Mouse (Mus musculus) intestine, embryonic 14.5 days (tissue): ENCODE data around the gene Nhp2. TPM values are rescaled to one million over a fixed set of nuclear protein-coding genes. Genes with fewer than 3 reads are reported as not detected.

Source experiments
- ATAC-seq: fragments of 200-750 bp; cut with Nextera tagmentation; replicated peaks from 2 replicates; pipeline ENCODE4 v1.8.0; 2017; ENCODE audit warnings: low read depth, moderate number of reproducible peaks, moderate TSS enrichment, moderate library complexity; ENCODE audit not compliant: low FRiP score, low TSS enrichment
- DNase-seq: peaks from one replicate; pipeline ENCODE4 v3.0.0-alpha.2; 2018; ENCODE audit warnings: low spot score
- H3K27ac ChIP-seq: fragments of 300-500 bp; sonication (generic); 2 replicates; pipeline ENCODE4 v1.5.1; 2014; ENCODE audit warnings: low read depth, mild to moderate bottlenecking, control low read depth
- H3K27me3 ChIP-seq: fragments of 300-500 bp; sonication (generic); replicated peaks from 2 replicates; pipeline ENCODE4 v1.6.1; 2014; ENCODE audit warnings: low read length, control low read depth; ENCODE audit not compliant: control insufficient read depth, insufficient read depth
- H3K36me3 ChIP-seq: fragments of 300-500 bp; sonication (generic); 2 replicates; pipeline ENCODE4 v1.6.1; 2014; ENCODE audit warnings: low read length, control low read depth; ENCODE audit not compliant: control insufficient read depth, insufficient read depth
- H3K4me1 ChIP-seq: fragments of 300-500 bp; sonication (generic); replicated peaks from 2 replicates; pipeline ENCODE4 v1.6.1; 2014; ENCODE audit warnings: low read length, control low read depth, mixed read lengths; ENCODE audit not compliant: control insufficient read depth, insufficient read depth
- H3K4me2 ChIP-seq: fragments of 300-500 bp; sonication (generic); 2 replicates; pipeline ENCODE4 v1.6.1; 2014; ENCODE audit warnings: low read length
- H3K4me3 ChIP-seq: fragments of 300-500 bp; sonication (generic); 2 replicates; pipeline ENCODE4 v1.5.1; 2014; ENCODE audit warnings: low read depth, low read length, control low read depth, mixed read lengths
- H3K9ac ChIP-seq: fragments of 300-500 bp; sonication (generic); 2 replicates; pipeline ENCODE4 v1.6.1; 2014; ENCODE audit warnings: mild to moderate bottlenecking, low read length
- H3K9me3 ChIP-seq: fragments of 300-500 bp; sonication (generic); 2 replicates; pipeline ENCODE4 v1.6.1; 2016; ENCODE audit warnings: low read length, control low read depth; ENCODE audit not compliant: control insufficient read depth
- WGBS: fragments of 180-500 bp; shearing (Covaris S2); extraction: QIAGEN DNeasy Blood & Tissue Kit; methylation state at CpG from one replicate; pipeline ENCODE4 v1.1.7; 2014; 5-methylcytosine and 5-hydroxymethylcytosine counted together
- polyA plus RNA-seq: library from polyadenylated mRNA; unstranded; fragments of >200 nt; fragmentation: Nextera tagmentation; extraction: Ambion mirVana; gene quantifications from 2 replicates; pipeline ENCODE4 v1.2.1, GENCODE M21; 2014

Gene Nhp2
- polyA plus RNA-seq, 1 experiment from 2014 or later, result 226 TPM

DNA sequence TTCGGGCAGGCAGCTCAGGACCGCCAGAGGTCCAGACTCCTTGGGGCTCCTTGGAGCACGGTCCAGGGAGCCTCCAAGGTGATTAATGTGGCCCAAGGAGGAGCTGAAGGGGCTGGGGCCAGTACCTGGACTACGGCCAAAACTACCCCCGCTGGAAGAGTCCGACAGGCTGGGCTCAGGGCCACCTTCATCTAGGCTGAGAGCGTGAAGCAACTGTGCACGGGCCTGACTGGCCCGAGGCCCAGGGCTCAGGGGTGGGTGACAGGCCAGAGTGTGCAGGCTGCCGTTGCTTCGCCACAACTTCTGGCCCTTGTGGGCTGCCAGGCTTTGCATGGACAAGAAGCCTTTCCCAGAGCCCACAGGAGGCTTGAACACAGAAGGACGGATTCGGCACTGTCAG lies 25.8 kb downstream of the Nhp2 start:
- H3K4me1 ChIP-seq, result peaks cover 19% of the 10 kb centered on the region; the same call in 1 of the 2 replicates
- no peaks in the 10 kb centered on the region for H3K9me3 ChIP-seq
- no peak overlapping the region for H3K9ac ChIP-seq
- H3K27me3 ChIP-seq, result no peaks in the 10 kb centered on the region
- no peak overlapping the region for H3K4me3 ChIP-seq
- peaks cover 27% of the 10 kb centered on the region; the same call in 1 of the 2 replicates for H3K36me3 ChIP-seq
- no peak overlapping the region for H3K27ac ChIP-seq
- no peak overlapping the region for H3K4me2 ChIP-seq
- WGBS, result 79% methylated on average over 13 of the region's 13 CpGs
- no peak for DNase-seq
- no peak for ATAC-seq

DNA sequence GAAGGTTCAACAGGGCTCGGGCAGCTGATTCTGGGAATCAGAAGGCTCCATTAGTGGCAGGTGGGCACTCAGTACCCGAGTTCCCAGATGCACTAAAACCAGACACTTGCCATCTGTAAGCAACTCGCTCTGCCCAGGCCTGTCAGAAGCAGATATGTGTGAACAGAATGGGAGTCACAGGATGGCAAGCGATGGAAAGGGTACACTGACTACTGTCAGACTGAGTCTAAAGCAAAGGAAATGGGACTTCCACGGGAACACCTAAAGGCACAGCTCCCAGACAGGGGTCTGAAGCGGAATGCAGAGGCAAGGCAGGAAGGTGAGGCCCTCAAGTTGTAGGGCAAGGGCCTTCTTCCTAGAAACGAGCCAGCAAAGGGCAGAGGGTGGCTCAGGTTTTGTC lies 26.7 kb downstream of the Nhp2 start:
- peaks cover 27% of the 10 kb centered on the region; the same call in 1 of the 2 replicates for H3K36me3 ChIP-seq
- H3K4me3 ChIP-seq, result no peak overlapping the region
- no peak overlapping the region for H3K4me2 ChIP-seq
- no peaks in the 10 kb centered on the region for H3K9me3 ChIP-seq
- H3K27me3 ChIP-seq, result no peaks in the 10 kb centered on the region
- 76% methylated on average over 7 of the region's 7 CpGs for WGBS
- no peak for DNase-seq
- H3K27ac ChIP-seq, result no peak overlapping the region
- no peak for ATAC-seq
- no peak overlapping the region for H3K9ac ChIP-seq
- H3K4me1 ChIP-seq, result peaks cover 19% of the 10 kb centered on the region; the same call in 1 of the 2 replicates

DNA sequence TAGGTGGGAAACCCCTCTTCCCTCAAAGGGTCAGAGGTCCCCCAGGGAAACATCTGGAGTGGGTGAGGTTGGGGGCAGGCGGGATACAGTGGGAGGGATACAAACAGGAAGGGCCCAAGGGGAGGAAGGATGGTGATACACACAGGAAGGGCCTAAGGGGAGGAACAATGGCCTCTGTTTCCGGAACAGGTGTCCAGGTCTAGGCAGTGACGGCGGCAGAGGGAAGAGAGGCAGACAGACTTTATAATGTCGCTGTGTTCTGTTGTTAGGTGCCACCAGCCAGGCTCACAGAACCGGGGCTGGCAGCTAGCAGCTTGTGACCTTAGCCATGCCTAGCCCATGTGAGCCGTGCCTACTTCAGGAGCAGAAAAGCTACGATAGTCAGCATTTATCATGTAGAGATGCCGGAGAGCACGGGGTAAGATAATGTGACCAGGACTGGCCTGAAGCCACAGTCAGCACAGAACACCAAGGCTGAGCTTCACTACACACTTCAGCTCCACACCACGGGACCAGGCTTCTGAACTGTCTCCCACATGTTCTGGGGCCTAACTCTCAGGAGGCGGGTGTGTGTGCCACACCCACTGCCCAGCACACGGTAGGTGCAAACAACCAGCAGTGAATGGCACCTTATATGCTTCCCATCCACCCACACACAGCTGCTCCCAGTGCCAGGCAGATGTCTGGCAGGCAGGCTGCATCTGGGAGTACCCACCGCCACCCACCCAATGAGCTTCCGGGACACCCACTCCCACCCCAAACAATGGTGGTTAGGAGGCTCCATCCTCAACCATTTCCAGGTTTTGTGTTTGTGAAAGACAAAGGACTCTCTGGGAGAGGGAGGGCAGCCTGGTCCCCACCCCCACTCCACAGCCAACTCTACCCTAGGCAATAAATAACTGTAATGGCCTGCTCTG lies 27.5 kb downstream of the Nhp2 start:
- no peak for ATAC-seq
- no peak for DNase-seq
- Histone ChIP-seq H3K27ac (peak overlapping the region; percentile 51; the same call in 1 of the 2 replicates), H3K36me3 (peaks cover 27% of the 10 kb centered on the region; the same call in 1 of the 2 replicates), H3K4me2 (peak overlapping the region; percentile 14; the same call in 1 of the 2 replicates), H3K9ac (no peak overlapping the region), H3K4me3 (no peak overlapping the region), H3K9me3 (no peaks in the 10 kb centered on the region), H3K4me1 (peaks cover 19% of the 10 kb centered on the region; the same call in 1 of the 2 replicates), H3K27me3 (no peaks in the 10 kb centered on the region)
- 59% methylated on average over 15 of the region's 15 CpGs for WGBS

DNA sequence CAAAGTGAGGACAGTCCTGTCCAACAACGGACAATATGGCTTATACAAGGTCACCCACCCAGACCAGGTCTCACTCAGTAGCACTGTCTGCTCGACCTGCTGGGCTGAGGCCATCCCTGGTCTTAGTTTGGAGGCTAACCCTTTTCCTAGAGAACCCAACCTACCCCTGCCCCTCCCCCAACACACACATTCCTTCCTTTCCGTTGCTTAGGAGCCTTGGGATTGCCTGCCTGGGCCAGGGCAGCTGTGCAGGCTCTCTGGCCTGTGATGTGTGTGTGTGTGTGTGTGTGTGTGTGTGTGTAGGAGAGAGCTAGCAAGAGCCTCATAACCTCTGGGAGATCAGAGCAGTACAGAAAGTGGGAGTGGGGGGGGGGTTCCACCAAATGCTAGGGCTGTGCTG lies 29.0 kb downstream of the Nhp2 start:
- peak overlapping the region; percentile 96 for H3K4me2 ChIP-seq
- peaks cover 19% of the 10 kb centered on the region; the same call in 1 of the 2 replicates for H3K4me1 ChIP-seq
- no peaks in the 10 kb centered on the region for H3K27me3 ChIP-seq
- WGBS, result 33% methylated on average over 3 of the region's 3 CpGs
- DNase-seq, result no peak
- H3K4me3 ChIP-seq, result no peak overlapping the region
- no peak for ATAC-seq
- H3K9me3 ChIP-seq, result no peaks in the 10 kb centered on the region
- H3K27ac ChIP-seq, result peak overlapping the region; percentile 6; the same call in 1 of the 2 replicates
- H3K9ac ChIP-seq, result peak overlapping the region; percentile 20; the same call in 1 of the 2 replicates
- H3K36me3 ChIP-seq, result peaks cover 20% of the 10 kb centered on the region; the same call in 1 of the 2 replicates

DNA sequence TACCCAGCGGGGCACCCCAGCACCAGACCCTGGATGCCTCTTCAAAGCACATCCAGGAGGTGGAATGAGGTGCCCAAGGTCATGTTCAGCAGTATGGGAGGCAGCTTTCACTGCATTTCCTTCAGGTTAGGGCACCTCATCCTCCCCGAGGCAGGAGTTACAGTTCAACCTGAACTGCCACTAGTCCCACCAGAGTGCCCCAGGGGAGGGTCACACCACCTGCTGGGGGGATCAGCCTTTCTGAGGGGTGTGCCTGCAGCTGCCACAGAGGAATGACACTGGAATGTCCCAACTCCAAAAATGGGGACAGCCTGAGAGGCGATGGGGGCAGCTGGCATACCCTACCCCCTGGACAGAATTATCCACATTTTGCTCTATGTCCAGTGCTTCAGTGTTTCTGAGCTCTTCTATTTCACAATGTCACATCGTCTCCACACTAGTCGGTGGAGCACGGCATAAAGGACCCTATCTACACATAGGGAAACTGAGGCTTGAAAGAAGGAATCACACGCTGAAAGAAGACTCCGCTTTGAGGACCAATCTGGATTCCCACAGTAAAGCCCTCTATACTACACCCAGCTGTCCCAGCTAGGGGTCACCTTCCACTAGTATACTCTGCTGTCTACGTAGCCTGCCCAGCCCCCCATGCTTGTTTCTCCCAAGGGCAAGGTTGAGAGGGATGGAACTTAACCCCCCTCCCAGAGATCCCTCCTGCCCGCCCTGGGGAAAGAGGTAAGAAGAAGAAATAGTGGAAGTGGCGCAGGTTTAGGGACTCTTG lies 29.8 kb downstream of the Nhp2 start:
- DNase-seq (no peak), ATAC-seq (no peak)
- 39% methylated on average over 11 of the region's 11 CpGs for WGBS
- Histone ChIP-seq H3K9ac (peak overlapping the region; percentile 71), H3K27ac (peak overlapping the region; percentile 6; the same call in 1 of the 2 replicates), H3K9me3 (no peaks in the 10 kb centered on the region), H3K4me3 (peak overlapping the region; percentile 66), H3K4me1 (peaks cover 19% of the 10 kb centered on the region; the same call in 1 of the 2 replicates), H3K27me3 (no peaks in the 10 kb centered on the region), H3K36me3 (peaks cover 13% of the 10 kb centered on the region; the same call in 1 of the 2 replicates), H3K4me2 (peak overlapping the region; percentile 96)

DNA sequence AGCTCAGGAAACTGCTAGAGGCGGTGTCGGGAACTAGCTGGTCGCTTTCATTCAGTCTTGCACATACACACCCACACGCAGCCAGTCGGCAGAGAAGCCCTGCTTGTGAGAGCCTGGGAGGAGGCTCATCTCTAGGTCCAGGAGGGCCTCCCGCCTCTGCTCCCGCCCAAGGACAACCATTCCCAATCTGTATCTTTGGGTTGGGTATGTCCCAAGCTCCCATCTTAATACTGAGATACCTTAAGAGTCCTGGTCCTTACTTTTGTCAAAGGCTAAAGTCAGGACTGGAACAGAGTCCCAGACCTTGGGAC lies 30.3 kb downstream of the Nhp2 start:
- Histone ChIP-seq H3K9ac (peak overlapping the region; percentile 71), H3K36me3 (0 out of 2 replicates have a peak, but pooled peaks cover 7% of the 10 kb centered on the region), H3K27ac (0 out of 2 replicates have a peak overlapping the region, but pooled peaks have one; percentile 77), H3K4me2 (peak overlapping the region; percentile 96), H3K9me3 (no peaks in the 10 kb centered on the region), H3K27me3 (no peaks in the 10 kb centered on the region), H3K4me3 (peak overlapping the region; percentile 66), H3K4me1 (peaks cover 19% of the 10 kb centered on the region; the same call in 1 of the 2 replicates)
- ATAC-seq (no peak), DNase-seq (peak; percentile 67)
- 5% methylated on average over 7 of the region's 7 CpGs for WGBS

DNA sequence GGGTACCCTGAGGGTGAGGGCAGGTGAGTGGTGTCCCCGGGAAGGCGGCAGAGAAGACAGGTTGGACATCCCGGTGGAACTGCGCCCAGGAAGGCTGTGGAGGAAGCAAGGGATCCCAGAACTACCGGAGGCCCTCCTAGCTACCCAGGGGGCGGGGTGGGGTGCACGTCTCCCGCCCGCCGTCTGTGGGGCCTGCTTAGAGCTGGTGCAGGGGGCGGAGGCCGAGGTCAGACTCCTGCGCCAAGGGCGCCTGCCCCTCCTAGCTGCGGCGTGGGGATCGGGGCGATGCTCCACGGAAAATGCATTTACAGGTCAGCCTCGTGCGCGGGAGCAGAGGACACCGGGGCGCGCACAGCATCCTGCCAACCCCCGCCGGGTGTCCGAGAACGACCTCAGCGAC lies 30.7 kb downstream of the Nhp2 start:
- H3K36me3 ChIP-seq, result 0 out of 2 replicates have a peak, but pooled peaks cover 5% of the 10 kb centered on the region
- H3K27ac ChIP-seq, result peak overlapping the region; percentile 77
- no peaks in the 10 kb centered on the region for H3K27me3 ChIP-seq
- no peaks in the 10 kb centered on the region for H3K9me3 ChIP-seq
- DNase-seq, result no peak
- ATAC-seq, result peak; percentile 32; the same call in 1 of the 2 replicates
- peak overlapping the region; percentile 96 for H3K4me2 ChIP-seq
- peak overlapping the region; percentile 71 for H3K9ac ChIP-seq
- H3K4me1 ChIP-seq, result peaks cover 19% of the 10 kb centered on the region; the same call in 1 of the 2 replicates
- under 1% methylated on average over 30 of the region's 30 CpGs for WGBS
- H3K4me3 ChIP-seq, result peak overlapping the region; percentile 66
